Mouse (Mus musculus): ENCODE measurements around the gene Myrip. TPM values are rescaled to one million over a fixed set of nuclear protein-coding genes. Genes with fewer than 3 reads are reported as not detected.
"Not testable (repeated sequence)": the region's sequence is repeated elsewhere in the genome, so short reads cannot be mapped to it uniquely, and the experiment has no call there.

The Myrip gene
- polyA plus RNA-seq, 1 experiment from 2014 or later: 2.2 TPM

DNA sequence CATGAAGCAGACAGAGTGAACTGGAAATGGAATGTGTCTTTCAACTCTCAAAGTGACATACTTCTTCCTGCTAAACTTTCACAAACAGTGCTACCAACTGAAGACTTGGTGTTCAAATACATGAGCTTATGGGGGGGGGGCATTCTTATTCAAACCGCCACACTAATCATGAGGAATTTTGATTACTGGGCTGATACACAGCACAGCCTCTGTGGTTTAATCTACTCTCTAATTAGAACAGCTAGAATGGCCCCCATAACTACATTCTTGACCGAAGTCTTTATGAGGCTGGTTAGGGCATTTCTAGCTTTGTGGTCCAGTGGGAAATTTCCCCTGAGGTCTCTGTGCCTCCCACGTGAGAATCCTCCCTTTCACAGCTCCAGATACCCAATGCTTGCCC lies 13.9 kb downstream of the Myrip start:
- WGBS: 74% methylated on average over 3 of the region's 3 CpGs
- H3K9ac ChIP-seq (ENCODE audit: low read length): no peak overlapping the region

DNA sequence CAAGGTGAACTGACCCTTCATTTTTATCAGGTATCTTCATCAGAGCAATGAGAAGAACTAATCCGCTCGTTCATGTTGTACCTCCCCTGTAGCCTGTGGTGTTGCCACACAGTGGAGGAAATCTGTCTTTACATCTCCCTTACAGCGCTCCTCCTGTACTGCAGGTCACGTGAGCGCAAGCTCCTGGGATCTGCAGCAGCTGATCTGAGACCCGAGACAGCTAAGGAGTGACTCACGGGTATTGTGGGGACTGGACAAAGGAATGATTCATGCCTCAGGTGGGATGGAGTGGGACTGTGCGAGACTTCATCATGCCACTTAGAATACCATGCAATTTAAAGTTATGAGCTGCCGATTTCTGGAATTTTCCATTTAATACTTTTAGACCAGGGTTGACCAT lies 17.8 kb downstream of the Myrip start:
- DNase-seq (ENCODE audit: low spot score): no peak
- Histone ChIP-seq H3K27me3 (replicated peaks; ENCODE audit: control insufficient read depth, insufficient read depth, low read length) (no peaks in the 10 kb centered on the region), H3K36me3 (ENCODE audit: control insufficient read depth, insufficient read depth, low read length) (no peaks in the 10 kb centered on the region), H3K4me2 (ENCODE audit: low read length) (no peak overlapping the region), H3K4me3 (ENCODE audit: low read depth, low read length) (no peak overlapping the region), H3K9ac (ENCODE audit: low read length) (no peak overlapping the region), H3K27ac (ENCODE audit: low read depth) (no peak overlapping the region), H3K4me1 (replicated peaks; ENCODE audit: control insufficient read depth, insufficient read depth, low read length) (no peaks in the 10 kb centered on the region), H3K9me3 (ENCODE audit: control insufficient read depth, low read length) (peaks cover 3% of the 10 kb centered on the region; the same call in 1 of the 2 replicates)
- no peak for ATAC-seq (replicated peaks; ENCODE audit: low FRiP score, low TSS enrichment, low read depth)
- 82% methylated on average over 9 of the region's 9 CpGs for whole genome bisulfite sequencing

More for the DNA sequence above, 13.9 kb downstream of the Myrip start:
- no peaks in the 10 kb centered on the region for H3K27me3 ChIP-seq (replicated peaks; ENCODE audit: control insufficient read depth, insufficient read depth, low read length)
- peaks cover 3% of the 10 kb centered on the region; the same call in 1 of the 2 replicates for H3K9me3 ChIP-seq (ENCODE audit: control insufficient read depth, low read length)
- H3K4me2 ChIP-seq (ENCODE audit: low read length): no peak overlapping the region
- no peak for DNase-seq (ENCODE audit: low spot score)
- no peak overlapping the region for H3K4me3 ChIP-seq (ENCODE audit: low read depth, low read length)
- no peak for ATAC-seq (replicated peaks; ENCODE audit: low FRiP score, low TSS enrichment, low read depth)
- H3K36me3 ChIP-seq (ENCODE audit: control insufficient read depth, insufficient read depth, low read length): no peaks in the 10 kb centered on the region
- no peaks in the 10 kb centered on the region for H3K4me1 ChIP-seq (replicated peaks; ENCODE audit: control insufficient read depth, insufficient read depth, low read length)
- H3K27ac ChIP-seq (ENCODE audit: low read depth): no peak overlapping the region

DNA sequence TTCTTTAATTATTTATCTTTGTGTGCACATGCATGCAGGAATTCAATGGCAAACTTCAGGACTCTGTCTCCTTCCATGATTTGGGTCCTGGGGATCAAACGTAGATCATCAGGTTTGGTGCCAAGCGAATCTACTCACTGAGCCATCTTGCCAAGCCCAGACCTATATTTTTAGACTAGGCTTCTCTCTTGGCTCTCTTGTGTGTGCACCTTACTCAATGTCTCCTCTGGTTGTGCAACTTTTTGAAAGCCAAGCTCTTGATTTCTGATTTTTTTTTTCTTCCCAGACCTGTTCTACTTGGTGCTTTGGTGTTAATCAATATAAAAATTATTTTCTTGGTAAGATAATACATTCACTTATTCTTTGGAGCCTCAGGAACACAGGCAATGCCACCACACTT lies 19.3 kb downstream of the Myrip start:
- H3K4me2 ChIP-seq (ENCODE audit: low read length): no peak overlapping the region
- no peaks in the 10 kb centered on the region for H3K36me3 ChIP-seq (ENCODE audit: control insufficient read depth, insufficient read depth, low read length)
- H3K27me3 ChIP-seq (replicated peaks; ENCODE audit: control insufficient read depth, insufficient read depth, low read length): no peaks in the 10 kb centered on the region
- H3K9me3 ChIP-seq (ENCODE audit: control insufficient read depth, low read length): peaks cover 3% of the 10 kb centered on the region; the same call in 1 of the 2 replicates
- WGBS: 97% methylated on average over 2 of the region's 2 CpGs
- DNase-seq (ENCODE audit: low spot score) (no peak), ATAC-seq (replicated peaks; ENCODE audit: low FRiP score, low TSS enrichment, low read depth) (no peak)
- H3K4me3 ChIP-seq (ENCODE audit: low read depth, low read length): no peak overlapping the region
- no peaks in the 10 kb centered on the region for H3K4me1 ChIP-seq (replicated peaks; ENCODE audit: control insufficient read depth, insufficient read depth, low read length)
- H3K27ac ChIP-seq (ENCODE audit: low read depth): no peak overlapping the region
- no peak overlapping the region for H3K9ac ChIP-seq (ENCODE audit: low read length)

DNA sequence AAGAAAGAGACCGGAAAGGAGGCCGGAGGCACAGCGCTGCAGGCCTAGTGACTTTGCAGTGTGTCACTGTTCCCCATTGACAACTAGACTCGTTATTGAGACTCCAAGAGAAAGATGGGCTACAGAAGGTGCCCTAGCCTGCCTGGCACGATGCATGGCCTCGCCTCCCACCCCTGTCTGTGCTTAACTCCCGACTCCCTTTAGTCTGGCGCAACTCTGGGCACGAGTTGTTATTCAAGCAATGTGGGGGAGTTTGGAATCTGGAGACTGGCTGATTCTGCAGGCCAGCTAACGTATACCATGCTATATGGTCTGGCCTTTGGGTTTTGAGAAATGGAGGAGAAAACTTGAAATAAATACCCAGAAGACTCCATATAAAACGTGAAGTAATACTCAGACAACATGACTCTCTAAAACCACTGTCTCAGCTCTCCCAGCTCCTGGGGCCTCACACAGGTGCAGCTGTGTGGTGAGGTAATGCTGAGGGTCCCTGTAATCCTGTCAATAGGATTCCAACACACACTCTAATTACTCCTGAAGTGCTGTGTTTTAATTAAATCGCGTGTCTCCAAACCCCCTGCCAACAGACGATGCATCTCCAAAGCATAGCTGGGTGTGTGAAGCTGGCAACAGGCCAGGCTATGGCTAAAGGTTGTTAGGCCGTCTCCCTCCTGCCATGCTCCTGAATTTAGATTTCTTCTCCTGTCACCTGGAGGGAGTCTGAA lies 21.6 kb downstream of the Myrip start:
- Histone ChIP-seq H3K4me1 (replicated peaks; ENCODE audit: control insufficient read depth, insufficient read depth, low read length) (no peaks in the 10 kb centered on the region), H3K27ac (ENCODE audit: low read depth) (no peak overlapping the region), H3K4me3 (ENCODE audit: low read depth, low read length) (no peak overlapping the region), H3K27me3 (replicated peaks; ENCODE audit: control insufficient read depth, insufficient read depth, low read length) (no peaks in the 10 kb centered on the region), H3K9me3 (ENCODE audit: control insufficient read depth, low read length) (peaks cover 3% of the 10 kb centered on the region; the same call in 1 of the 2 replicates), H3K4me2 (ENCODE audit: low read length) (no peak overlapping the region), H3K36me3 (ENCODE audit: control insufficient read depth, insufficient read depth, low read length) (no peaks in the 10 kb centered on the region), H3K9ac (ENCODE audit: low read length) (no peak overlapping the region)
- ATAC-seq (replicated peaks; ENCODE audit: low FRiP score, low TSS enrichment, low read depth) (no peak), DNase-seq (ENCODE audit: low spot score) (no peak)
- WGBS: 74% methylated on average over 15 of the region's 15 CpGs

- not testable (repeated sequence) for H3K4me2 ChIP-seq (ENCODE audit: low read length); H3K27me3 ChIP-seq (replicated peaks; ENCODE audit: control insufficient read depth, insufficient read depth, low read length); H3K36me3 ChIP-seq (ENCODE audit: control insufficient read depth, insufficient read depth, low read length); H3K4me1 ChIP-seq (replicated peaks; ENCODE audit: control insufficient read depth, insufficient read depth, low read length); H3K9ac ChIP-seq (ENCODE audit: low read length); DNase-seq (ENCODE audit: low spot score); ATAC-seq (replicated peaks; ENCODE audit: low FRiP score, low TSS enrichment, low read depth); H3K27ac ChIP-seq (ENCODE audit: low read depth); H3K4me3 ChIP-seq (ENCODE audit: low read depth, low read length); H3K9me3 ChIP-seq (ENCODE audit: control insufficient read depth, low read length)
- 92% methylated on average over 2 of the region's 3 CpGs for WGBS
Measured at GRCm38 (mm10) chr9:120331048-120331447, 29.7 kb downstream of the Myrip start.

- H3K36me3 ChIP-seq (ENCODE audit: control insufficient read depth, insufficient read depth, low read length): no peaks in the 10 kb centered on the region
- no peak for DNase-seq (ENCODE audit: low spot score)
- no peak overlapping the region for H3K4me2 ChIP-seq (ENCODE audit: low read length)
- peaks cover 3% of the 10 kb centered on the region; the same call in 1 of the 2 replicates for H3K4me1 ChIP-seq (replicated peaks; ENCODE audit: control insufficient read depth, insufficient read depth, low read length)
- H3K4me3 ChIP-seq (ENCODE audit: low read depth, low read length): no peak overlapping the region
- WGBS: 33% methylated on average over 4 of the region's 4 CpGs
- no peak overlapping the region for H3K27ac ChIP-seq (ENCODE audit: low read depth)
- no peaks in the 10 kb centered on the region for H3K27me3 ChIP-seq (replicated peaks; ENCODE audit: control insufficient read depth, insufficient read depth, low read length)
- H3K9ac ChIP-seq (ENCODE audit: low read length): no peak overlapping the region
- ATAC-seq (replicated peaks; ENCODE audit: low FRiP score, low TSS enrichment, low read depth): no peak
- H3K9me3 ChIP-seq (ENCODE audit: control insufficient read depth, low read length): no peaks in the 10 kb centered on the region
Measured at GRCm38 (mm10) chr9:120338172-120338571, 36.9 kb downstream of the Myrip start.

- Histone ChIP-seq H3K4me2 (ENCODE audit: low read length) (no peak overlapping the region), H3K36me3 (ENCODE audit: control insufficient read depth, insufficient read depth, low read length) (no peaks in the 10 kb centered on the region), H3K4me3 (ENCODE audit: low read depth, low read length) (no peak overlapping the region), H3K4me1 (replicated peaks; ENCODE audit: control insufficient read depth, insufficient read depth, low read length) (peaks cover 3% of the 10 kb centered on the region; the same call in 1 of the 2 replicates), H3K27ac (ENCODE audit: low read depth) (no peak overlapping the region), H3K27me3 (replicated peaks; ENCODE audit: control insufficient read depth, insufficient read depth, low read length) (no peaks in the 10 kb centered on the region), H3K9me3 (ENCODE audit: control insufficient read depth, low read length) (no peaks in the 10 kb centered on the region), H3K9ac (ENCODE audit: low read length) (no peak overlapping the region)
- WGBS: 60% methylated on average over 10 of the region's 10 CpGs
- ATAC-seq (replicated peaks; ENCODE audit: low FRiP score, low TSS enrichment, low read depth) (0 out of 2 replicates have a peak, but pooled peaks have one; percentile 47), DNase-seq (ENCODE audit: low spot score) (no peak)
Measured at GRCm38 (mm10) chr9:120339975-120340695, 38.8 kb downstream of the Myrip start.

DNA sequence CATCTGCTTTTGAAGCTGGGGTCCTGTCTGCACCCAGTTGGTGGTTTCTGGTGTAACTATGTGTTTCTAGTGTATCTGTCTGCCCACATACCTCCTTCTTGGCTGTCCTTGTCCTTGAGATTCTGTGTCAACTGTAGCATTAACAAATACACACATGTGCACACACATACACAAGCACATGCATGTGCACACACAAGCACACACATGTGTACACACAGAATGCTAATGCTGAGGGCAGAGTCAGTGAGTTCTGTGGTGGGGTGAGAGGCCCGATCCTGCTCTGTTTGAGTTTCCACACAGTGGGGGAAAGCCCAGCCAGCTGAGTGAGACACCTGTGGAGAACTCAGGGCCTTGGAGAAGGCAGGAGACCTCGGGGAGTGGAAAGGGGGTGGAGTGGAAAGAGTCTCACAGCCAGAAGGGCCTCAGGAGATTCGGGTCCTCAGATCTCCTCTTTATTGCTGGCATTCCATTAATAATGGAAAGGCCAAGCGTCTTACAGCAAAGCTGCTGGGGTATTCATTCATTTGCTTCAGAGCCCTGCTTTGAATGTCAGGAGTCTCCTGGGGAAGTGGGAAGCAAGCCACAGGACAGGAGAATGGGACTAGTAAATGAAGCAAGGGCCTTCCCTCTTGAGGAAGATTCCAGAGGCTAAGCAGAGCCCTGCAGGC lies 41.9 kb downstream of the Myrip start:
- Histone ChIP-seq H3K36me3 (ENCODE audit: control insufficient read depth, insufficient read depth, low read length) (no peaks in the 10 kb centered on the region), H3K9ac (ENCODE audit: low read length) (no peak overlapping the region)

More for the DNA sequence above, 41.9 kb downstream of the Myrip start:
- ATAC-seq (replicated peaks; ENCODE audit: low FRiP score, low TSS enrichment, low read depth) (no peak), DNase-seq (ENCODE audit: low spot score) (no peak)
- Histone ChIP-seq H3K4me1 (replicated peaks; ENCODE audit: control insufficient read depth, insufficient read depth, low read length) (peaks cover 9% of the 10 kb centered on the region; the same call in 1 of the 2 replicates), H3K27me3 (replicated peaks; ENCODE audit: control insufficient read depth, insufficient read depth, low read length) (no peaks in the 10 kb centered on the region), H3K4me2 (ENCODE audit: low read length) (no peak overlapping the region), H3K27ac (ENCODE audit: low read depth) (no peak overlapping the region), H3K9me3 (ENCODE audit: control insufficient read depth, low read length) (no peaks in the 10 kb centered on the region), H3K4me3 (ENCODE audit: low read depth, low read length) (no peak overlapping the region)
- WGBS: 59% methylated on average over 4 of the region's 4 CpGs
